Mouse (Mus musculus): Measurements from ENCODE around the gene Kcnd3.

The Kcnd3 gene

DNA sequence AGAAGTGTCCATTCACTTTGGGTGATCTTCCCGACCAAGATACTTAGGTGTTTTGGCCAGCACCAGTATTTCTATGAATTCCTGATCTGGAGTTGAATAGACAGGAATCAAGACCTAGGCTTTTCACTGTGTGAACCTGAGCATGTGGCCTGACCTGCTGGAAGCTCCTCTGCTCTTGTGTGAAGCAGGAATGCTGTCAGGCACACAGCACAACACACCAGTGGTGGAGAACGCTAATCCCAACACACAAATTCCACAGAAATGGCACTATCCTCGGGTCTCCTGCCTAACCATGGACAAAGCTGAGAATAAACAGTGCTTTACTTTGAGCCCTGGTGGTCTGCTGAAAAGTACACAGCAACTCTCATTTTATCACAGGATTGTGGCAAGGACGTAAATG lies 268.4 kb downstream of the Kcnd3 start:
- CTCF ChIA-PET, result no interaction called here

DNA sequence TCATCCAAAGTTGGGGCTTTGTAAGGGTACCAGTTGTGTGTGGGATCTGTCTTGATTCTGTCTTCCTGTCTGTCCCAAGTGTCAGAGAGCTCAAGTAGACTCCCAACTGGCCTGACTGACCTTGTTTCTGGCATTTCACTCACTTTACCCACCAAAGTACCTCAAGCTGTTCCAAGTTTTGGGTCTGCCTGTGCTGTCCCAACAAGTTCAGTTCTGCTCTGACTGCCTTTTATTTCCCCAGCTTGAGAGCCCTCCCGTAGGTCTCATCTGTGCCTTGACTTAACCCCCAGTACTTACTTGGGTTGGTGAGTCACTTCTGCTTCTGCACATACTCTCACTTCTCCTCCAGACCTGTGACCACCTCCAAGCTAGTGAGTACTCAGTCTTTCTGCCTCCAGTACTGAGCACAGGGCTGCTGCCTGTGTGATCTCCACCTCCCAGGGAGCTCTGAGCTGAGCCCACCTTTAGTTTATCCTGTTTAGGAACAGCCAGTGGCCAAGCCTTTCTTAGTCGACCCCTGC lies 269.6 kb downstream of the Kcnd3 start:
- POLR2A ChIA-PET, result interaction anchor here in 1 of 4 experiments (1.7 kb wide), 1 partner anchor 17 kb away, joined by 4 read pairs; the partner anchor contains the start of gene Inka2

More for the DNA sequence above, 268.4 kb downstream of the Kcnd3 start:
- POLR2A ChIA-PET, result interaction anchor here in 2 of 4 experiments (0.5 to 2.0 kb wide), 4 partner anchors 16 to 38 kb away, joined by 3 to 5 read pairs (median 4); partner anchors contain the start of gene Inka2 (in 2 of the 2)

DNA sequence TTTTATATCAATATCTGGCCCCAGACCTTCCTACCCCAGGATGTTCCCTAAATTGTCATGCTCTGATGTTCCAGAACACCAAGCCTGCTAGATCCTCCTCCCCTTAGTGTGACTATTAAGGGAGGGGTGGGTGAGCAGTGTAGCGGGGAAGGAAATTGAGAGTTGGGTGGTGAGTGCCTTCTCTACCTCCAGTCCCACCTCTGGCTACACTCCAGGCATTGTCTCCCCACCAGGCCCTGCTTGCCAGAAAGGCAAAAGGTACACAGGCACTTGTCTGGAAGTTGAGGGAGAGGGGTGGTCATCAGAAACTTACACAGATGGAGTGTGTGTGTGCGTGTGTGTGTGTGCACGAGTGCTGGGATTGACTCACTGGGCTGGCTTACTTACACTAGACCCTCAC lies 270.4 kb downstream of the Kcnd3 start:
- ChIA-PET CTCF (interaction anchor here in 1 of 4 experiments (0.8 kb wide), 1 partner anchor 185 kb away, joined by 3 read pairs; no protein-coding TSS in a partner anchor), POLR2A (interaction anchor here in 1 of 4 experiments (1.3 kb wide), 1 partner anchor 17 kb away, joined by 4 read pairs; no protein-coding TSS in a partner anchor)

More for the DNA sequence above, 269.6 kb downstream of the Kcnd3 start:
- CTCF ChIA-PET, result interaction anchor here in 2 of 4 experiments (0.7 to 0.8 kb wide), 2 partner anchors 17 to 185 kb away, joined by 3 read pairs; partner anchors contain the start of gene Inka2 (in 1 of the 2)
